Mouse (Mus musculus): ENCODE measurements around the gene Slc1a7. TPM values are rescaled to one million over a fixed set of nuclear protein-coding genes. Genes with fewer than 3 reads are reported as not detected.

The Slc1a7 gene
- total RNA-seq, 2 experiments from 2014 or later: 0.14 to 0.18 TPM

- no peak for DNase-seq (ENCODE audit: low spot score in 2 of 2)
Observed at GRCm38 (mm10) chr4:107966416-107967109, 1.6 kb upstream of the Slc1a7 start.

GRCm38 (mm10) chr4:107969781-107970180 is 1.6 kb downstream of the Slc1a7 start:
- DNase-seq (ENCODE audit: low spot score in 2 of 2): no peak

GRCm38 (mm10) chr4:107971162-107971561 is 3.0 kb downstream of the Slc1a7 start:
- DNase-seq (ENCODE audit: low spot score in 2 of 2): no peak

- DNase-seq (ENCODE audit: low spot score in 2 of 2): no peak
Observed at GRCm38 (mm10) chr4:107974527-107974926, 6.4 kb downstream of the Slc1a7 start.

GRCm38 (mm10) chr4:107975004-107975403 is 6.9 kb downstream of the Slc1a7 start:
- no peak for DNase-seq (ENCODE audit: low spot score in 2 of 2)

- no peak for DNase-seq (ENCODE audit: low spot score in 2 of 2)
Observed at GRCm38 (mm10) chr4:107977593-107977992, 9.5 kb downstream of the Slc1a7 start.

GRCm38 (mm10) chr4:107979530-107979929 is 11.4 kb downstream of the Slc1a7 start:
- no peak for DNase-seq (ENCODE audit: low spot score in 2 of 2)

- no peak for DNase-seq (ENCODE audit: low spot score in 2 of 2)
Observed at GRCm38 (mm10) chr4:107980002-107980600, 12.0 kb downstream of the Slc1a7 start.

GRCm38 (mm10) chr4:107983717-107984116 is 15.6 kb downstream of the Slc1a7 start:
- DNase-seq (ENCODE audit: low spot score in 2 of 2): no peak

- peak; percentile 43 to 68 for DNase-seq (ENCODE audit: low spot score in 2 of 2)
Observed at GRCm38 (mm10) chr4:107984282-107984981, 16.3 kb downstream of the Slc1a7 start.

GRCm38 (mm10) chr4:107985812-107986211 is 17.7 kb downstream of the Slc1a7 start:
- DNase-seq (ENCODE audit: low spot score in 2 of 2): no peak

GRCm38 (mm10) chr4:107986386-107987168 is 18.4 kb downstream of the Slc1a7 start:
- no peak for DNase-seq (ENCODE audit: low spot score in 2 of 2)

GRCm38 (mm10) chr4:107988931-107989330 is 20.8 kb downstream of the Slc1a7 start:
- DNase-seq (ENCODE audit: low spot score in 2 of 2): no peak

GRCm38 (mm10) chr4:107990818-107991217 is 22.7 kb downstream of the Slc1a7 start:
- DNase-seq (ENCODE audit: low spot score in 2 of 2): no peak

GRCm38 (mm10) chr4:107991879-107992278 is 23.7 kb downstream of the Slc1a7 start:
- DNase-seq (ENCODE audit: low spot score in 2 of 2): no peak

- DNase-seq (ENCODE audit: low spot score in 2 of 2): no peak
Observed at GRCm38 (mm10) chr4:107995011-107995410, 26.9 kb downstream of the Slc1a7 start.

GRCm38 (mm10) chr4:107995727-107996126 is 27.6 kb downstream of the Slc1a7 start:
- no peak for DNase-seq (ENCODE audit: low spot score in 2 of 2)

- no peak for DNase-seq (ENCODE audit: low spot score in 2 of 2)
Observed at GRCm38 (mm10) chr4:107996418-107996986, 28.4 kb downstream of the Slc1a7 start.

- DNase-seq (ENCODE audit: low spot score in 2 of 2): no peak
Observed at GRCm38 (mm10) chr4:107998641-107999332, 30.7 kb downstream of the Slc1a7 start.

GRCm38 (mm10) chr4:107999380-107999779 is 31.2 kb downstream of the Slc1a7 start:
- DNase-seq (ENCODE audit: low spot score in 2 of 2): no peak

GRCm38 (mm10) chr4:108005328-108005727 is 37.2 kb downstream of the Slc1a7 start:
- DNase-seq (ENCODE audit: low spot score in 2 of 2): no peak
